Mouse (Mus musculus): ENCODE data around the gene Syngr3.

- TF ChIP-seq EP300 (IDR thresholded peaks at IDR 0.05; ENCODE audit: low read depth) = no peak
- TF ChIP-seq CTCF (IDR thresholded peaks at IDR 0.05; ENCODE audit: low read depth) = no peak
Observed at GRCm38 (mm10) chr17:24687599-24687998, 2.2 kb downstream of the Syngr3 start.
